Mouse (Mus musculus): ENCODE data around the gene Tph2. TPM values are rescaled to one million over a fixed set of nuclear protein-coding genes. Genes with fewer than 3 reads are reported as not detected.

The Tph2 gene
- polyA plus RNA-seq, 1 experiment = 0.12 TPM

DNA sequence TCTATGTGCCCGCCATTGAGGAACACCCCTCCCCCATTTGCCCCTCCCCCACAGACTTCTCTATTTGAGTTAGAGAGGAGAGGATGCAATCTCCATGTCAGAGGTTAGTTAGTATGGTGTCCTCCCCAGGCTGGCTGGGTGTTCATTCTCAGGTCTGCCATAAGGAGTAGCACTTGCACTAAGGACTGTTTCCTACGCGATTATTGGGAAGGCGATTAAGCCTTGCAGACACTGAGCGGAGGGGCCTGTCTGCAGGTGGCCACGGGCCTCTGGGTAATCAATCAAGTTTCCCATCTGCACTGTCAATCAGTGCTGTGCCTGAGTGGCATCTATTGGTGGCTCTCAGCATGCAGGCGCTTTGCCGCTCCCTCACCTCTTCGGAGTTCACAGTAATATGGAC, 15.4 kb downstream of the Tph2 start:
- no peak for TF ChIP-seq TCF3 (IDR thresholded peaks at IDR 0.05; ENCODE audit: insufficient read length, low read depth)
- no peak for TF ChIP-seq SRF (IDR thresholded peaks at IDR 0.05; ENCODE audit: control insufficient read depth, insufficient read length, low read depth)
- no peak for TF ChIP-seq TCF12 (IDR thresholded peaks at IDR 0.05; ENCODE audit: insufficient read depth, poor library complexity, severe bottlenecking)
- TF ChIP-seq POLR2A (IDR thresholded peaks at IDR 0.05; ENCODE audit: insufficient read length, low read depth) = no peak
- no peak for TF ChIP-seq USF1 (IDR thresholded peaks at IDR 0.05; ENCODE audit: low read depth)
- TF ChIP-seq MYOD1 (IDR thresholded peaks at IDR 0.05; ENCODE audit: control insufficient read depth in 1 of 3, insufficient read length in 2 of 3, low read depth in 2 of 3) = no peak
- TF ChIP-seq E2F4 (IDR thresholded peaks at IDR 0.05; ENCODE audit: insufficient read depth) = no peak
- no peaks in the 10 kb centered on the region for H3K79me2 ChIP-seq (ENCODE audit: control insufficient read depth, insufficient read depth)
- H3K27me3 ChIP-seq (ENCODE audit: control insufficient read depth, insufficient read depth, insufficient read length) = no peaks in the 10 kb centered on the region
- no peak overlapping the region for H3K4me2 ChIP-seq (ENCODE audit: low read depth)
- no peak overlapping the region for H3K4me3 ChIP-seq
- no peak overlapping the region for H3ac ChIP-seq (ENCODE audit: control insufficient read depth, insufficient read length)
- H3K36me3 ChIP-seq (ENCODE audit: control insufficient read depth, insufficient read depth) = no peaks in the 10 kb centered on the region

- Histone ChIP-seq H3K4me2 (ENCODE audit: low read depth) (no peak overlapping the region), H3K27me3 (ENCODE audit: control insufficient read depth, insufficient read depth, insufficient read length) (no peaks in the 10 kb centered on the region), H3ac (ENCODE audit: control insufficient read depth, insufficient read length) (no peak overlapping the region), H3K79me2 (ENCODE audit: control insufficient read depth, insufficient read depth) (no peaks in the 10 kb centered on the region), H3K4me3 (no peak overlapping the region), H3K36me3 (ENCODE audit: control insufficient read depth, insufficient read depth) (no peaks in the 10 kb centered on the region)
- TF ChIP-seq TCF12 (IDR thresholded peaks at IDR 0.05; ENCODE audit: insufficient read depth, poor library complexity, severe bottlenecking) (no peak), E2F4 (IDR thresholded peaks at IDR 0.05; ENCODE audit: insufficient read depth) (no peak), POLR2AphosphoS2 (IDR thresholded peaks at IDR 0.05; ENCODE audit: insufficient read length, low read depth) (no peak), MYOD1 (IDR thresholded peaks at IDR 0.05; ENCODE audit: control insufficient read depth in 1 of 3, insufficient read length in 2 of 3, low read depth in 2 of 3) (no peak), POLR2A (IDR thresholded peaks at IDR 0.05; ENCODE audit: insufficient read length, low read depth) (no peak), TCF3 (IDR thresholded peaks at IDR 0.05; ENCODE audit: insufficient read length, low read depth) (no peak), SRF (IDR thresholded peaks at IDR 0.05; ENCODE audit: control insufficient read depth, insufficient read length, low read depth) (no peak), USF1 (IDR thresholded peaks at IDR 0.05; ENCODE audit: low read depth) (no peak), MAX (IDR thresholded peaks at IDR 0.05; ENCODE audit: low read depth) (no peak), REST (IDR thresholded peaks at IDR 0.05; ENCODE audit: insufficient read depth, insufficient read length) (no peak), CEBPB (IDR thresholded peaks at IDR 0.05; ENCODE audit: insufficient read depth, poor library complexity, severe bottlenecking) (no peak), MYOG (IDR thresholded peaks at IDR 0.05; ENCODE audit: control insufficient read depth in 1 of 3, insufficient read depth in 1 of 3, insufficient read length in 2 of 3, low read depth in 2 of 3) (no peak)
Observed at GRCm38 (mm10) chr10:115160289-115160688, 24.5 kb downstream of the Tph2 start.

- TF ChIP-seq CEBPB (IDR thresholded peaks at IDR 0.05; ENCODE audit: insufficient read depth, poor library complexity, severe bottlenecking) (no peak), TCF3 (IDR thresholded peaks at IDR 0.05; ENCODE audit: insufficient read length, low read depth) (no peak), E2F4 (IDR thresholded peaks at IDR 0.05; ENCODE audit: insufficient read depth) (no peak), POLR2A (IDR thresholded peaks at IDR 0.05; ENCODE audit: insufficient read length, low read depth) (no peak), USF1 (IDR thresholded peaks at IDR 0.05; ENCODE audit: low read depth) (no peak), MYOG (IDR thresholded peaks at IDR 0.05; ENCODE audit: control insufficient read depth in 1 of 3, insufficient read depth in 1 of 3, insufficient read length in 2 of 3, low read depth in 2 of 3) (no peak), MYOD1 (IDR thresholded peaks at IDR 0.05; ENCODE audit: control insufficient read depth in 1 of 3, insufficient read length in 2 of 3, low read depth in 2 of 3) (no peak)
- H3K4me2 ChIP-seq (ENCODE audit: low read depth) = no peak overlapping the region
- H3ac ChIP-seq (ENCODE audit: control insufficient read depth, insufficient read length) = no peak overlapping the region
- H3K36me3 ChIP-seq (ENCODE audit: control insufficient read depth, insufficient read depth) = no peaks in the 10 kb centered on the region
- H3K27me3 ChIP-seq (ENCODE audit: control insufficient read depth, insufficient read depth, insufficient read length) = peaks cover 5% of the 10 kb centered on the region
- H3K79me2 ChIP-seq (ENCODE audit: control insufficient read depth, insufficient read depth) = no peaks in the 10 kb centered on the region
- no peak overlapping the region for H3K4me3 ChIP-seq
Observed at GRCm38 (mm10) chr10:115147308-115147707, 37.5 kb downstream of the Tph2 start.

DNA sequence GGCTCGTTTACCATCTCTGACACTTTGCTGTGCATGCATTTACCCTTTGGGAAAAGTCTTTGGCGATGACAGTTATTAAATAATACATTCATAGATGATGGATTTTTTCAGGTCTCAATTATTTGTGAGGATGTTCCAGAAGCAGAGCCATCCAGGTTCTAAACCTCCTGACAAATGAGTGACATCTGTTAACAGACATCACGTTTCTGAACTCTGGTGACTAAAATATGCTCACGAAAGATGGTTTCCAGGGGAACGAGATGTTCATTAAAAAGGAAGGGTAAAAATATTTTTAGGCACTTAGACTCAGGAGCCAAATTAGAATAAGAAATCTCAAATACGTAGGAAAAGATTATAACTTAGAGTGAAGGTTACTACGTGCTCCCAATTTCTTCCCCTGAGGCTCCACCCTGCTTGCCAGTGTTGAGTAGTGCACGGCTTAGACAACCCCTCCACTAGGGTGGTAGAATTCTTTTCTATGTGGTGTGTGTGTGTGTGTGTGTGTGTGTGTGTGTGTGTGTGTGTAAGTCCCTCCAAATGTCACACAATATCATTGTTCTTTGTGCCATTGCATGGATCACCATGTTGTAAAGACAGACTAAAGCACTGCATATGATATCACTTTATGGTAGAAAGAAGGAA, 38.4 kb downstream of the Tph2 start:
- Histone ChIP-seq H3K79me2 (ENCODE audit: control insufficient read depth, insufficient read depth) (no peaks in the 10 kb centered on the region), H3K4me2 (ENCODE audit: low read depth) (no peak overlapping the region), H3K36me3 (ENCODE audit: control insufficient read depth, insufficient read depth) (no peaks in the 10 kb centered on the region), H3K4me3 (no peak overlapping the region), H3ac (ENCODE audit: control insufficient read depth, insufficient read length) (no peak overlapping the region), H3K27me3 (ENCODE audit: control insufficient read depth, insufficient read depth, insufficient read length) (peaks cover 5% of the 10 kb centered on the region)
- TF ChIP-seq MYOD1 (IDR thresholded peaks at IDR 0.05; ENCODE audit: control insufficient read depth in 1 of 3, insufficient read length in 2 of 3, low read depth in 2 of 3) (no peak), USF1 (IDR thresholded peaks at IDR 0.05; ENCODE audit: low read depth) (no peak)

- TF ChIP-seq USF1 (IDR thresholded peaks at IDR 0.05; ENCODE audit: low read depth) = no peak
- H3K79me2 ChIP-seq (ENCODE audit: control insufficient read depth, insufficient read depth) = no peaks in the 10 kb centered on the region
- no peaks in the 10 kb centered on the region for H3K36me3 ChIP-seq (ENCODE audit: control insufficient read depth, insufficient read depth)
- H3K4me2 ChIP-seq (ENCODE audit: low read depth) = no peak overlapping the region
- peaks cover 5% of the 10 kb centered on the region for H3K27me3 ChIP-seq (ENCODE audit: control insufficient read depth, insufficient read depth, insufficient read length)
- H3ac ChIP-seq (ENCODE audit: control insufficient read depth, insufficient read length) = no peak overlapping the region
- no peak overlapping the region for H3K4me3 ChIP-seq
Observed at GRCm38 (mm10) chr10:115144542-115144941, 40.3 kb downstream of the Tph2 start.
